Mouse (Mus musculus): ENCODE data around the gene Nrxn1. TPM values are rescaled to one million over a fixed set of nuclear protein-coding genes. Genes with fewer than 3 reads are reported as not detected.
"Not testable (repeated sequence)": the region's sequence is repeated elsewhere in the genome, so short reads cannot be mapped to it uniquely, and the experiment has no call there.

The Nrxn1 gene
- polyA plus RNA-seq, 1 experiment from 2014 or later: 109 TPM

GRCm38 (mm10) chr17:90253451-90254131 is 839.3 kb downstream of the Nrxn1 start:
- H3K4me1 ChIP-seq (replicated peaks): peaks cover 28% of the 10 kb centered on the region; the same call in 1 of the 2 replicates
- H3K9ac ChIP-seq (replicated peaks): no peak overlapping the region
- ATAC-seq: no peak
- no peaks in the 10 kb centered on the region for H3K36me3 ChIP-seq
- H3K27ac ChIP-seq: peak overlapping the region; percentile 20; the same call in 1 of the 2 replicates
- no peaks in the 10 kb centered on the region for H3K27me3 ChIP-seq
- H3K9me3 ChIP-seq: no peaks in the 10 kb centered on the region
- no peak overlapping the region for H3K4me2 ChIP-seq (replicated peaks)
- no peak overlapping the region for H3K4me3 ChIP-seq (replicated peaks)
- WGBS: 35% methylated on average over 5 of the region's 5 CpGs

DNA sequence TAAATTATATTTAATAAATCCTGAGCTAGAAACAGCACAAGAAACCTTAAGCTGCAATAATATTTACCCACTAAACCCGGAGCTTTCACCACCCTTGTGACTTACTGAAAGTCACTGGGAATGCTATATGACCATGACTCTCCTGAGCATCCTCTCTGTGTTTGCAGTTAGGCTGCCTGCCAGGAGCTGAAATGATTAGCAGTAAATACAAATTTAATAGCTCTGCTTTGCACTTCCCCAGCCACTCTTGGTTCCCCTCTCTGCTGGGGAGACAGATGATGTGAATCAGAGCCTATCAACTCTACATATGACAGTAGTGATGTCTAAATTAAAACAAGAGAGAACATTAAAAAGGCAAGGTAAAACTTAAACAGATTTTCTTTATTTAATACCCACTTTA is 840.7 kb downstream of the Nrxn1 start:
- Histone ChIP-seq H3K36me3 (no peaks in the 10 kb centered on the region), H3K4me3 (replicated peaks) (no peak overlapping the region), H3K27ac (0 out of 2 replicates have a peak overlapping the region, but pooled peaks have one; percentile 44), H3K27me3 (no peaks in the 10 kb centered on the region), H3K4me1 (replicated peaks) (peaks cover 32% of the 10 kb centered on the region), H3K4me2 (replicated peaks) (no peak overlapping the region), H3K9me3 (no peaks in the 10 kb centered on the region), H3K9ac (replicated peaks) (no peak overlapping the region)
- ATAC-seq: 0 out of 2 replicates have a peak, but pooled peaks have one; percentile 27
- WGBS: 44% methylated on average over 1 of the region's 1 CpGs

- Histone ChIP-seq H3K27ac (0 out of 2 replicates have a peak overlapping the region, but pooled peaks have one; percentile 3), H3K9ac (replicated peaks) (no peak overlapping the region), H3K4me2 (replicated peaks) (no peak overlapping the region), H3K27me3 (no peaks in the 10 kb centered on the region), H3K9me3 (no peaks in the 10 kb centered on the region), H3K4me1 (replicated peaks) (peaks cover 24% of the 10 kb centered on the region), H3K4me3 (replicated peaks) (no peak overlapping the region), H3K36me3 (no peaks in the 10 kb centered on the region)
- 62% methylated on average over 7 of the region's 7 CpGs for WGBS
- ATAC-seq: no peak; the same call in 1 of the 2 replicates
Measured at GRCm38 (mm10) chr17:90247071-90247849, 845.6 kb downstream of the Nrxn1 start.

DNA sequence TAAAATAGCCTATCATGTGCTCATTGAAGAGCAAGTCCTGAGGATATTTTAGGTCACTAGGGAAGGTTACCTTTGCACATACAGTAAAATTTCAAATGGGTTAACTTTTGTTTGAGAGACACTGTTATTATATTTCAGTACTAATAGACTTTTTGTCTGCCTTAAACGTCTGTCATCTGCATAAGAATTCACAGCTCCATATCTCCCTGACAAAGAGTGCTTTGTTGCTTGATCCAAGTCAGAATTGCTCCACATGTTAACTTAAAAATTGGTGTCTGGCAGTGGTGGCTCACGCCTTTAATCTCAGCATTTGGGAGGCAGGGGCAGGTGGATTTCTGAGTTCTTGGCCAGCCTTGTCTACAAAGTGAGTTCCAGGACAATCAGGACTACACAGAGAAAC is 848.5 kb downstream of the Nrxn1 start:
- Histone ChIP-seq H3K9ac (replicated peaks) (no peak overlapping the region), H3K27ac (no peak overlapping the region), H3K4me2 (replicated peaks) (no peak overlapping the region), H3K27me3 (no peaks in the 10 kb centered on the region), H3K9me3 (no peaks in the 10 kb centered on the region), H3K36me3 (no peaks in the 10 kb centered on the region), H3K4me1 (replicated peaks) (peaks cover 8% of the 10 kb centered on the region), H3K4me3 (replicated peaks) (no peak overlapping the region)
- WGBS: 42% methylated on average over 2 of the region's 2 CpGs
- no peak for ATAC-seq

- H3K27me3 ChIP-seq: no peaks in the 10 kb centered on the region
- no peak overlapping the region for H3K4me3 ChIP-seq (replicated peaks)
- H3K27ac ChIP-seq: no peak overlapping the region
- no peak for ATAC-seq
- H3K9me3 ChIP-seq: no peaks in the 10 kb centered on the region
- 86% methylated on average over 3 of the region's 3 CpGs for WGBS
- no peaks in the 10 kb centered on the region for H3K4me1 ChIP-seq (replicated peaks)
- no peak overlapping the region for H3K4me2 ChIP-seq (replicated peaks)
- no peak overlapping the region for H3K9ac ChIP-seq (replicated peaks)
- H3K36me3 ChIP-seq: no peaks in the 10 kb centered on the region
Measured at GRCm38 (mm10) chr17:90238964-90239363, 853.9 kb downstream of the Nrxn1 start.

DNA sequence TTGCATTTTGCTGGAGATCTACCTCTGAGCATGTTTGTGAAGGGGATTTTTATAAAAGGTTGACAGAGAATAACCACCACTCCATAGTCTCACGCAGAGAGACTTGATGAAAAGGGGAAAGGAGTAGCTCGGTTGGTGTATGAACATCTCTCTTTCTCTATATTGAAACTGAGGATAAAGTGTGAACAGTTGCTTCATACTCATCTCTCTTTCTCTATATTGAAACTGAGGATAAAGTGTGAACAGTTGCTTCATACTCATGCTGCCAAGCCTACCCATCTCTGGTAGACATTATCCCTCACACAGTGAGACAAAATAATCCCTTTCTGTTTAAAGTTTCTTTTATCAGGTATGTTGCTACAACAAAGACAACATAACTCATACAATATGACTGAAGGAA is 854.4 kb downstream of the Nrxn1 start:
- Histone ChIP-seq H3K9me3 (no peaks in the 10 kb centered on the region), H3K9ac (replicated peaks) (no peak overlapping the region), H3K4me2 (replicated peaks) (no peak overlapping the region), H3K27me3 (no peaks in the 10 kb centered on the region), H3K4me3 (replicated peaks) (no peak overlapping the region), H3K4me1 (replicated peaks) (no peaks in the 10 kb centered on the region), H3K36me3 (no peaks in the 10 kb centered on the region), H3K27ac (no peak overlapping the region)
- WGBS: 93% methylated on average over 2 of the region's 2 CpGs
- ATAC-seq: no peak

- H3K36me3 ChIP-seq; H3K27me3 ChIP-seq; H3K9me3 ChIP-seq; H3K9ac ChIP-seq (replicated peaks); H3K27ac ChIP-seq; H3K4me3 ChIP-seq (replicated peaks); H3K4me1 ChIP-seq (replicated peaks); H3K4me2 ChIP-seq (replicated peaks): not testable (repeated sequence)
- ATAC-seq: peak; percentile 68; the same call in 1 of the 2 replicates
- WGBS: 72% methylated on average over 1 of the region's 1 CpGs
Measured at GRCm38 (mm10) chr17:90235674-90236073, 857.2 kb downstream of the Nrxn1 start.

DNA sequence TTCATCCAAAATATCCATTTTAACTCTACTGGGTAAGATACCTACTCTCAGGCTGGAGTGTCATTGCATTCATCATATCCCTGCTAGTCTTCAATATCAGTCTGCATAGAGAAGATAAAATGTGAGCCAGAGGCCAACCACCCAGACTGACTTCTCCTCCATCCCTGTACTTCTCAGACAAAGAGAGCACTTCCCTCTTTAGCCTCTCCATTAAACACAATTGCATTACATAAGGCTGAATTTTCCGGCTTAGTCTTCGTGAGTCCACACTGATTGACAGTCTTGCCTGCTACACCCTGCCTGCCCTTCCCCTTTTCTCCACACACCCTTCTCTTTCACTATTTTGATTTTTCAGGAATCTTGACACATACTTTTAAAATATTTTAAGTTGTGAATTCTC is 858.1 kb downstream of the Nrxn1 start:
- no peak overlapping the region for H3K4me3 ChIP-seq (replicated peaks)
- no peaks in the 10 kb centered on the region for H3K4me1 ChIP-seq (replicated peaks)
- no peak overlapping the region for H3K9ac ChIP-seq (replicated peaks)
- no peak for ATAC-seq
- 76% methylated on average over 2 of the region's 2 CpGs for WGBS
- no peaks in the 10 kb centered on the region for H3K27me3 ChIP-seq
- no peaks in the 10 kb centered on the region for H3K36me3 ChIP-seq
- H3K9me3 ChIP-seq: no peaks in the 10 kb centered on the region
- no peak overlapping the region for H3K4me2 ChIP-seq (replicated peaks)
- no peak overlapping the region for H3K27ac ChIP-seq

GRCm38 (mm10) chr17:90208547-90208946 is 884.3 kb downstream of the Nrxn1 start:
- H3K27me3 ChIP-seq: no peaks in the 10 kb centered on the region
- no peak overlapping the region for H3K4me3 ChIP-seq (replicated peaks)
- no peaks in the 10 kb centered on the region for H3K36me3 ChIP-seq
- H3K27ac ChIP-seq: peak overlapping the region; percentile 22
- ATAC-seq: 0 out of 2 replicates have a peak, but pooled peaks have one; percentile 56
- no peak overlapping the region for H3K9ac ChIP-seq (replicated peaks)
- peaks cover 13% of the 10 kb centered on the region for H3K4me1 ChIP-seq (replicated peaks)
- no peak overlapping the region for H3K4me2 ChIP-seq (replicated peaks)
- no peaks in the 10 kb centered on the region for H3K9me3 ChIP-seq

DNA sequence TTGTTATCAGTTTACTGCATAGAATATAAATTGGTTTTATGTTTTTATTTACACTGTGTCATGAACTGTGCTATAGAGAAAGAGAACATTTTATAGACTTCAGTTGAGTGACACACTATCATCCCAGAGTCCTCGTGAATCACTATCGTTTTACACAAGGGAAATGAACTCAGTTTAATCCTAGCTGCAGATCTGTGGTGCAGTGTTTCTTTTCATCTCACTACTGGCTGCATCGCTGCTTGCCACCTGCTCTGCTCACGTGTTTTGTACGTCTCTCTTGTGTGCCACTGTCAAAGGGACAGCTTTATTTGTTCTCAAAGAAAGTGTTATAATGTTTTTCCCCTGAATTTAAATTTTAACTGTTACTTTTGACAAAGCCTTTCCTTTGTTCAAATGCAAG is 885.3 kb downstream of the Nrxn1 start:
- no peak overlapping the region for H3K9ac ChIP-seq (replicated peaks)
- H3K4me2 ChIP-seq (replicated peaks): no peak overlapping the region
- H3K4me1 ChIP-seq (replicated peaks): peaks cover 13% of the 10 kb centered on the region
- 17% methylated on average over 5 of the region's 5 CpGs for WGBS
- no peaks in the 10 kb centered on the region for H3K27me3 ChIP-seq
- no peaks in the 10 kb centered on the region for H3K36me3 ChIP-seq
- no peak overlapping the region for H3K27ac ChIP-seq
- ATAC-seq: peak; percentile 85
- no peak overlapping the region for H3K4me3 ChIP-seq (replicated peaks)
- H3K9me3 ChIP-seq: no peaks in the 10 kb centered on the region

DNA sequence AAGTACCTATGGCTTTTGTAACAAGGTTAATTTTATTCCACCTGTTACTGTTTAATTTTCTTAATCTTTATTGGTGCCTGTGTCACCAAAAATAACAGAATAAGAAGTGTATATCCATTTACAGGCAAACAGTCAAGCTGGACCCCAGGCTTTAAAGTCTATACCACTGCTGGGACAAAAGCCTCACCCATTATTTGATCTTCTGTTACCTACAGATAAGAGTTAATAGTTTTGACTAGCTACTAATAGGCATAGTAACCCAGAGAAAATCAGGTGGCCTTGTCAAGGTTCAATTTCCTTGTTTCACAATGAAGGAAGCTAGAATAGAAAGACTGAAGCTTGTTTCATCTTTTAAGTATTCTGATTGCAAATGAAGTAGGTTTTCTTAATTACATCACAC is 888.9 kb downstream of the Nrxn1 start:
- Histone ChIP-seq H3K9me3 (no peaks in the 10 kb centered on the region), H3K36me3 (no peaks in the 10 kb centered on the region), H3K4me3 (replicated peaks) (no peak overlapping the region), H3K4me2 (replicated peaks) (no peak overlapping the region), H3K4me1 (replicated peaks) (peaks cover 13% of the 10 kb centered on the region), H3K27me3 (no peaks in the 10 kb centered on the region), H3K27ac (no peak overlapping the region), H3K9ac (replicated peaks) (no peak overlapping the region)
- no peak for ATAC-seq

DNA sequence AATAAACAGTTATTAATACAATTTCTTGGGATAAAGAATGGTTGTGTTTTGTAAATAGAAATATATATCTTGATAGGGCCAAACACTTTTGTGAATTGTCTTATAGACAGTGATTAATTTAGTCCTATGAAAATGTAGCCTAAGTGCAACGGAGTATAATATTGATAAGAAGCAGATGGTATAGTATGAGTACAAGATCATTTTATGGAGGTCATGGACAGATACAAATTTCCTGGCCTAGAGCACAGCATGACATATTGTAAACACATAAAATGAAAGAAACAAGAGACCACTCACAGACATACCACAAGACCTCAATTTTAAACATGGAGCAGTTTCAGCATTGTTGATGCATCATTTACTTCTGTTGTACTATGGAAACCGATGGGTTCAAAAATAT is 890.1 kb downstream of the Nrxn1 start:
- 92% methylated on average over 2 of the region's 2 CpGs for WGBS
- no peak for ATAC-seq

More for the DNA sequence above, 890.1 kb downstream of the Nrxn1 start:
- H3K27me3 ChIP-seq: no peaks in the 10 kb centered on the region
- H3K9me3 ChIP-seq: no peaks in the 10 kb centered on the region
- H3K4me2 ChIP-seq (replicated peaks): no peak overlapping the region
- H3K4me3 ChIP-seq (replicated peaks): no peak overlapping the region
- H3K36me3 ChIP-seq: no peaks in the 10 kb centered on the region
- H3K4me1 ChIP-seq (replicated peaks): 0 out of 2 replicates have a peak, but pooled peaks cover 2% of the 10 kb centered on the region
- H3K27ac ChIP-seq: no peak overlapping the region
- no peak overlapping the region for H3K9ac ChIP-seq (replicated peaks)

Measured in midbrain, embryonic 13.5 days (tissue).